In the genomic region with DNA sequence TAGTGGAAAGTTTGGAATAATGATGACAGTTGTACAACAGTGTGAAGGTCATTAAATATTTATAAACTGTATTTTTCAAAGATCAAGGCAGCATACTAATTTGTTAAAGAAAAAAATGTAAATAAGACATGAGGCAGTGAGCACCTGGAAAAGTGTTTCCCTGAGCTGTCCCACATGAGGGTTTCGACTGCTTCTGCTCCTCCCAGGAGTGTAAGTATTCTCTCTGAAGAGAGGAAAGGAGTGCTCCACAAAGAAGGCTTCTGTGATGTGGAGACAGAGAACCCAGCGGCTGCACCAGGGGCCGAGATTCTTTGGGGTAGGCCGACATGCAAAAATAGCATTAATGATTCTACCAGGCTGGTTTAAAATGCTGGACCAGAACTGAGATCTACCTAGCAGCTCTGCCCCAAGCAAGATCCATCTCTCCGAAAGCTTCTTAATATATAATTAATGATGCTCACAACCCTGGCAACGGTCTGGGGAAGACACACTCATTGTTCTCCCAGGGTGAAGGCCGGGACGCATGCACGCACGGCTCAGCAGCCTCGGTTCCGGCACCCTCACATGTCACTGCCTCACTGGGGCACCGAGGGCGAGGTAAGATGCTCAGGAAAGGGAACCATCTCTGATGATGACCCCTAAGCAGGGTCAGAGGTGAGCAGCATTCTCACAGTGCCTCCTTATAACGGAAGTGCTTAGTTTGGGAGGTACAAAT, we compare ENCODE assay signal across 20 mouse cellular contexts.
DNase-seq lines count a peak whose midpoint lies in the region; ATAC-seq lines count a peak whose summit lies in the region.
"Had no signal": no experiment of that assay in that cellular context is flagged by ENCODE, and none has a peak within 500 bp of the region (broad histone marks: within the 10 kb centered on the region; RNA-seq: fewer than 3 reads in every experiment).

No protein-coding gene starts in this region.

- no peak for ATAC-seq in forebrain, embryonic 13.5 days
- no peak for ATAC-seq in midbrain, embryonic 12.5 days (ENCODE audit: low FRiP score, low read depth)
- ATAC-seq in hindbrain, embryonic 16.5 days = no peak
- 0 out of 2 replicates have a peak, but pooled peaks have one; percentile 41 for ATAC-seq in neural tube, embryonic 14.5 days (ENCODE audit: low read depth)

- H3K36me3 ChIP-seq in forebrain, embryonic 13.5 days (ENCODE audit: poor library complexity, severe bottlenecking) = peaks cover 33% of the 10 kb centered on the region
- peaks cover 46% of the 10 kb centered on the region for H3K36me3 ChIP-seq in forebrain, embryonic 10.5 days (replicated peaks)
- peaks cover 43% of the 10 kb centered on the region for H3K36me3 ChIP-seq in midbrain, embryonic 12.5 days
- peaks cover 57% of the 10 kb centered on the region for H3K36me3 ChIP-seq in midbrain, embryonic 10.5 days
- H3K36me3 ChIP-seq in hindbrain, embryonic 16.5 days (ENCODE audit: control insufficient read depth, insufficient read depth, low read length) = peaks cover 14% of the 10 kb centered on the region; the same call in 1 of the 2 replicates
- no peaks in the 10 kb centered on the region; the same call in 1 of the 2 replicates for H3K36me3 ChIP-seq in neural tube, embryonic 14.5 days (ENCODE audit: control insufficient read depth, insufficient read depth, low read length)

- no peak overlapping the region for H3K9ac ChIP-seq in forebrain, embryonic 13.5 days
- no peak overlapping the region for H3K9ac ChIP-seq in midbrain, embryonic 12.5 days (replicated peaks)
- H3K9ac ChIP-seq in hindbrain, embryonic 16.5 days (ENCODE audit: low read depth, low read length) = no peak overlapping the region
- no peak overlapping the region for H3K9ac ChIP-seq in neural tube, embryonic 14.5 days (replicated peaks; ENCODE audit: low read depth, low read length)
- H3K9ac ChIP-seq: heart, embryonic 12.5 days; liver, embryonic 14.5 days had no signal

- no peaks in the 10 kb centered on the region for H3K27me3 ChIP-seq in forebrain, embryonic 13.5 days
- no peaks in the 10 kb centered on the region for H3K27me3 ChIP-seq in forebrain, embryonic 10.5 days (ENCODE audit: poor library complexity, severe bottlenecking)
- no peaks in the 10 kb centered on the region for H3K27me3 ChIP-seq in midbrain, embryonic 12.5 days
- no peaks in the 10 kb centered on the region for H3K27me3 ChIP-seq in midbrain, embryonic 10.5 days (ENCODE audit: low read depth, poor library complexity, severe bottlenecking)
- H3K27me3 ChIP-seq in hindbrain, embryonic 16.5 days (replicated peaks; ENCODE audit: control insufficient read depth, insufficient read depth, low read length) = no peaks in the 10 kb centered on the region
- no peaks in the 10 kb centered on the region for H3K27me3 ChIP-seq in neural tube, embryonic 14.5 days (ENCODE audit: control insufficient read depth, insufficient read depth, low read length)
- H3K27me3 ChIP-seq: CH12.LX; heart, embryonic 12.5 days had no signal

- H3K4me2 ChIP-seq in forebrain, embryonic 13.5 days = no peak overlapping the region
- H3K4me2 ChIP-seq in midbrain, embryonic 12.5 days (replicated peaks) = no peak overlapping the region
- H3K4me2 ChIP-seq in hindbrain, embryonic 16.5 days (ENCODE audit: low read length) = no peak overlapping the region
- no peak overlapping the region for H3K4me2 ChIP-seq in neural tube, embryonic 14.5 days (ENCODE audit: low read depth, low read length)
- H3K4me2 ChIP-seq: heart, embryonic 12.5 days had no signal

- H3K9me3 ChIP-seq in forebrain, embryonic 13.5 days (replicated peaks) = no peaks in the 10 kb centered on the region
- no peaks in the 10 kb centered on the region for H3K9me3 ChIP-seq in forebrain, embryonic 10.5 days
- H3K9me3 ChIP-seq in midbrain, embryonic 12.5 days = no peaks in the 10 kb centered on the region
- H3K9me3 ChIP-seq in midbrain, embryonic 10.5 days (replicated peaks) = 0 out of 2 replicates have a peak, but pooled peaks cover 2% of the 10 kb centered on the region
- H3K9me3 ChIP-seq in hindbrain, embryonic 16.5 days (ENCODE audit: control insufficient read depth, low read length) = no peaks in the 10 kb centered on the region
- H3K9me3 ChIP-seq in neural tube, embryonic 14.5 days (ENCODE audit: control insufficient read depth, low read length) = no peaks in the 10 kb centered on the region
- H3K9me3 ChIP-seq: embryonic facial prominence, embryonic 10.5 days; heart, embryonic 12.5 days had no signal

- no peak for DNase-seq in forebrain, embryonic 10.5 days (ENCODE audit: extremely low spot score, low spot score)
- no peak for DNase-seq in midbrain, embryonic 10.5 days (ENCODE audit: low spot score)
- DNase-seq in right cerebral cortex, postnatal 25 days = no peak
- DNase-seq in gastrocnemius, postnatal 25 days = no peak
- DNase-seq: adrenal gland, postnatal 14 days; cerebellum, postnatal 14 days; heart, postnatal 36 days; kidney, adult 11 months; kidney, postnatal 14 days; lung, postnatal 10 days; thymus, postnatal 25 days had no signal

- H3K4me3 ChIP-seq in forebrain, embryonic 13.5 days = no peak overlapping the region
- no peak overlapping the region for H3K4me3 ChIP-seq in forebrain, embryonic 10.5 days
- no peak overlapping the region for H3K4me3 ChIP-seq in midbrain, embryonic 12.5 days
- H3K4me3 ChIP-seq in midbrain, embryonic 10.5 days = no peak overlapping the region
- no peak overlapping the region for H3K4me3 ChIP-seq in hindbrain, embryonic 16.5 days (ENCODE audit: low read length)
- no peak overlapping the region for H3K4me3 ChIP-seq in neural tube, embryonic 14.5 days (ENCODE audit: low read depth, low read length)
- H3K4me3 ChIP-seq: embryonic facial prominence, embryonic 10.5 days; erythroblast, embryonic 14.5 days; heart, embryonic 12.5 days had no signal

- H3K4me1 ChIP-seq in forebrain, embryonic 13.5 days = peaks cover 21% of the 10 kb centered on the region
- peaks cover 16% of the 10 kb centered on the region; the same call in 1 of the 2 replicates for H3K4me1 ChIP-seq in forebrain, embryonic 10.5 days
- H3K4me1 ChIP-seq in midbrain, embryonic 12.5 days = peaks cover 16% of the 10 kb centered on the region; the same call in 1 of the 2 replicates
- peaks cover 6% of the 10 kb centered on the region for H3K4me1 ChIP-seq in midbrain, embryonic 10.5 days
- H3K4me1 ChIP-seq in hindbrain, embryonic 16.5 days (ENCODE audit: control insufficient read depth, insufficient read depth, low read depth, low read length) = peaks cover 10% of the 10 kb centered on the region
- H3K4me1 ChIP-seq in neural tube, embryonic 14.5 days (ENCODE audit: control insufficient read depth, insufficient read depth, low read length) = peaks cover 4% of the 10 kb centered on the region
- H3K4me1 ChIP-seq: heart, embryonic 12.5 days had no signal

- peak overlapping the region; percentile 73 for H3K27ac ChIP-seq in forebrain, embryonic 13.5 days
- H3K27ac ChIP-seq in forebrain, embryonic 10.5 days = no peak overlapping the region
- peak overlapping the region; percentile 42; the same call in 1 of the 2 replicates for H3K27ac ChIP-seq in midbrain, embryonic 12.5 days (replicated peaks)
- H3K27ac ChIP-seq in midbrain, embryonic 10.5 days (replicated peaks) = no peak overlapping the region
- 0 out of 2 replicates have a peak overlapping the region, but pooled peaks have one; percentile 26 for H3K27ac ChIP-seq in hindbrain, embryonic 16.5 days (ENCODE audit: low read depth, low read length)
- H3K27ac ChIP-seq in neural tube, embryonic 14.5 days (ENCODE audit: low read depth, low read length) = no peak overlapping the region
- H3K27ac ChIP-seq: embryonic facial prominence, embryonic 10.5 days; liver, embryonic 14.5 days had no signal

- 83% methylated on average over 15 of the region's 15 CpGs for WGBS in forebrain, embryonic 13.5 days
- WGBS in forebrain, embryonic 10.5 days = 90% methylated on average over 15 of the region's 15 CpGs
- WGBS in midbrain, embryonic 12.5 days = 83% methylated on average over 15 of the region's 15 CpGs
- 91% methylated on average over 15 of the region's 15 CpGs for WGBS in midbrain, embryonic 10.5 days
- 53% methylated on average over 15 of the region's 15 CpGs for WGBS in hindbrain, embryonic 16.5 days
- 47% methylated on average over 15 of the region's 15 CpGs for WGBS in neural tube, embryonic 14.5 days

Comparison
In these comparisons a context has a peak if more than half of its experiments do, and no peak if none do; other contexts are left out.
1. H3K27ac ChIP-seq: peak in forebrain, embryonic 13.5 days (single experiment), midbrain, embryonic 12.5 days (single experiment) and hindbrain, embryonic 16.5 days (single experiment); none in forebrain, embryonic 10.5 days (single experiment), midbrain, embryonic 10.5 days (single experiment) and neural tube, embryonic 14.5 days (single experiment).